Mouse (Mus musculus) hindbrain, embryonic 13.5 days (tissue): ENCODE data around the gene Grifin. TPM values are rescaled to one million over a fixed set of nuclear protein-coding genes. Genes with fewer than 3 reads are reported as not detected.

Experiments used
- ATAC-seq: fragments of 200-750 bp; cut with Nextera tagmentation; 2 replicates; pipeline ENCODE4 v1.8.0; 2017; ENCODE audit warnings: moderate TSS enrichment; ENCODE audit not compliant: low FRiP score
- H3K27ac ChIP-seq: fragments of 300-500 bp; sonication (generic); 2 replicates; pipeline ENCODE4 v1.5.1; 2015; ENCODE audit warnings: inconsistent platforms, mild to moderate bottlenecking, moderate library complexity
- H3K27me3 ChIP-seq: fragments of 300-500 bp; sonication (generic); 2 replicates; pipeline ENCODE4 v1.6.1; 2015; ENCODE audit warnings: mild to moderate bottlenecking, inconsistent platforms
- H3K36me3 ChIP-seq: fragments of 300-500 bp; sonication (generic); 2 replicates; pipeline ENCODE4 v1.6.1; 2015; ENCODE audit warnings: mild to moderate bottlenecking, inconsistent platforms
- H3K4me1 ChIP-seq: fragments of 300-500 bp; sonication (generic); replicated peaks from 2 replicates; pipeline ENCODE4 v1.6.1; 2015; ENCODE audit warnings: inconsistent platforms
- H3K4me2 ChIP-seq: fragments of 300-500 bp; sonication (generic); 2 replicates; pipeline ENCODE4 v1.6.1; 2015; ENCODE audit warnings: inconsistent platforms, mild to moderate bottlenecking, moderate library complexity
- H3K4me3 ChIP-seq: fragments of 300-500 bp; sonication (generic); 2 replicates; pipeline ENCODE4 v1.5.1; 2015; ENCODE audit warnings: mild to moderate bottlenecking, inconsistent platforms
- H3K9ac ChIP-seq: fragments of 300-500 bp; sonication (generic); 2 replicates; pipeline ENCODE4 v1.6.1; 2015; ENCODE audit warnings: mild to moderate bottlenecking, inconsistent platforms
- H3K9me3 ChIP-seq: fragments of 300-500 bp; sonication (generic); 2 replicates; pipeline ENCODE4 v1.6.1; 2016; ENCODE audit warnings: inconsistent platforms
- WGBS: fragments of 180-500 bp; shearing (Covaris S2); methylation state at CpG from one replicate; pipeline ENCODE4 v1.1.7; 2015; 5-methylcytosine and 5-hydroxymethylcytosine counted together
- polyA plus RNA-seq: library from polyadenylated mRNA; unstranded; fragments of >200 nt; fragmentation: Nextera tagmentation; extraction: Ambion mirVana; gene quantifications from 2 replicates; pipeline ENCODE4 v1.2.1, GENCODE M21; 2015

Gene Grifin
- polyA plus RNA-seq: not detected in 2 replicates

DNA sequence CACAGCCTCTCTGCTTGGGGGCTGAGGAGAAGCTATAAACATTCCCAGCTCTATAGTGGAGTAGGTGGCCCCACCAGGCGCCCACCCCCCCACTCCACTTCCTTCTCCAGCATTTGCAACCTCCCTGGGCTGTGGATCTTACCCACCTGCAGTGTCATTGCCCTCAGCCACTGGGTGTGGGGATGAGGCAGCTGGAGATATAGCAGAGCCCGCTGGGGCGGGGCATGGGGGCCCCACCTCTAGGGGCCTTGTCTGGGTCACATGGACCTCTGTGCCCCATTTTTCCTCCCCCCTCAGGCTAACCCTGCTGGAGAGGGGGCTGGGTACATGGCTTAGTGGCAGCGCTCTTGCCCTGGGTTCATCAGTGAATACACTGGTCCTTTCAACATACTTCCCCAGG, at the start of gene Grifin:
Grifin (minus strand) TSS at position 176 of the 400 bp plus-strand sequence.
- no peak within 1 kb of the TSS for H3K4me3 ChIP-seq
- no peak within 1 kb of the TSS for H3K4me2 ChIP-seq
- no peak within 1 kb of the TSS for H3K9ac ChIP-seq
- H3K27ac ChIP-seq: no peak within 1 kb of the TSS
- 78% methylated on average over 4 of the region's 4 CpGs for WGBS
- H3K36me3 ChIP-seq: no peaks in the 10 kb centered on the region
- H3K27me3 ChIP-seq: 0 out of 2 replicates have a peak, but pooled peaks cover 5% of the 10 kb centered on the region
- no peaks in the 10 kb centered on the region for H3K9me3 ChIP-seq
- peaks cover 28% of the 10 kb centered on the region for H3K4me1 ChIP-seq
- no peak for ATAC-seq

DNA sequence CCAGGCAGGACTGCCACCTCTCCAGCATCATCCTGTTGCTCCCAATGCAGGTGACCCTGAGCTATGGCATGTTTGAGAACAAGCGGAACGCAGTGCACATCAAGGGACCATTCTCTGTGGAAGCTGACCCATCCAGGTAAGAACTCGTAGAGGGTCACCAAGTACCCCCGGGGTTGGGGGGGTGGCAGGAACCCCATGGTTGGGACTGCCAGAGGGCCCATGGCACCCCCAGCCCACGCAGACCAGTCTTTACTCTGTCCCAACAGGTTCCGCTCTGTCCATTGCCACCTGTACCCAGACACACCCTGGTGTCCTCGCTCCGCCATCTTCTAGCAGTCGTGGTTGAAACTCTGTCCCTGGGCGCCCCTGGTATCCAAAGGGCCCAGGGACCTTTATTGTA, 49.3 kb upstream of the Grifin start:
- 0 out of 2 replicates have a peak overlapping the region, but pooled peaks have one; percentile 32 for H3K27ac ChIP-seq
- H3K4me1 ChIP-seq: peaks cover 57% of the 10 kb centered on the region
- no peak overlapping the region for H3K4me3 ChIP-seq
- WGBS: 92% methylated on average over 10 of the region's 10 CpGs
- no peak overlapping the region for H3K4me2 ChIP-seq
- 0 out of 2 replicates have a peak overlapping the region, but pooled peaks have one; percentile 4 for H3K9ac ChIP-seq
- no peak for ATAC-seq
- no peaks in the 10 kb centered on the region for H3K9me3 ChIP-seq
- peaks cover 14% of the 10 kb centered on the region for H3K27me3 ChIP-seq
- peaks cover 18% of the 10 kb centered on the region for H3K36me3 ChIP-seq

DNA sequence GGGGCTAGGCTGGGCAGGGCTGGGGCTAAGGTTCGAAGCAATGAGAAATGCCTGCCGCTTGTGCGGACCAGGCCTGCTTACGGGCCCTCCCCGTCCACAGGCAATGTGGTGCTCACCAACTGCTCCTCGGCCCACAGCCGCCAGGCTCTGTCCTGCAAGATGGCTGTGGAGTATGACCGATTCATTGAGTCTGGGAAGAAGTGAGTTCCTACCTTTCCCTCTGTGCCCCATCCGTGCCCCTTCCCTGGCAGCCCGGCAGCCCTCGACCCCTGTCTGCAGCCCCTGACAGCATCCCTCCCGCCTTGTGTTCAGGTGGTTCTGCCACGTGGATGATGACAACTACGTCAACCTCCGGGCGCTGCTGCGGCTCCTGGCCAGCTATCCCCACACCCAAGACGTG, 47.3 kb upstream of the Grifin start:
- Histone ChIP-seq H3K4me2 (peak overlapping the region; percentile 86), H3K4me1 (peaks cover 76% of the 10 kb centered on the region), H3K36me3 (peaks cover 18% of the 10 kb centered on the region), H3K4me3 (peak overlapping the region; percentile 55), H3K27ac (peak overlapping the region; percentile 92), H3K9ac (peak overlapping the region; percentile 83), H3K9me3 (no peaks in the 10 kb centered on the region), H3K27me3 (peaks cover 29% of the 10 kb centered on the region)
- ATAC-seq: no peak
- 23% methylated on average over 18 of the region's 18 CpGs for WGBS

DNA sequence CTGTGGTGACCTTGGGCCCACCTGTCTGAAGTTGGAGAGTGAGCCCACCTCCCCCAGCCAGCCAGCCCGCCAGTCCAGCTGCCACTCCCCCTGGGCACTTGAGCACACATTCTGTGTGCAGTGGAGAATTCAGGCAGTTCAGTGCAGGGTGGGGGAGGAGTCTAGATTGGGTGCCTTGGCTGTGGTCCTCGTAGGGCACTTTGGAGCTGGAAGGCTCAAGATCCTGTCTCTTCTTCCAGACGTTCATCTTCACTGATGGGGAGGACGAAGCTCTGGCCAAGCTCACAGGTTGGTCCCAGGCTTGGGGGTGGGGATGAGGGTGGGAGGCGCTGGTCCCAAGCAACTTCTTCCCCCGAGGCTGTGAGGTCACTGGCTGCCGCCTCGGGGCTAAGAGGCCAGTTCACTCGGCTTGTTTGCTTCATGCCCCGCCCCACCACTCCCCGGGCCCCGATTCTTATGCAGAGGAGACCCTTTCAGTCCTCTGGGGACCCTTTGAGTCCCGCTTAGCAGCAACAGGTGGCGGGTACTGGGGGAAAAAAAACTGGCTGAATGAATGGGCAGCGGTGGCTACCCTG, 46.8 kb upstream of the Grifin start:
- Histone ChIP-seq H3K9me3 (no peaks in the 10 kb centered on the region), H3K36me3 (peaks cover 18% of the 10 kb centered on the region), H3K27me3 (peaks cover 34% of the 10 kb centered on the region), H3K4me3 (peak overlapping the region; percentile 55), H3K4me2 (peak overlapping the region; percentile 86), H3K9ac (peak overlapping the region; percentile 83), H3K4me1 (peaks cover 81% of the 10 kb centered on the region), H3K27ac (peak overlapping the region; percentile 92)
- peak; percentile 29; the same call in 1 of the 2 replicates for ATAC-seq
- 7% methylated on average over 15 of the region's 15 CpGs for WGBS

DNA sequence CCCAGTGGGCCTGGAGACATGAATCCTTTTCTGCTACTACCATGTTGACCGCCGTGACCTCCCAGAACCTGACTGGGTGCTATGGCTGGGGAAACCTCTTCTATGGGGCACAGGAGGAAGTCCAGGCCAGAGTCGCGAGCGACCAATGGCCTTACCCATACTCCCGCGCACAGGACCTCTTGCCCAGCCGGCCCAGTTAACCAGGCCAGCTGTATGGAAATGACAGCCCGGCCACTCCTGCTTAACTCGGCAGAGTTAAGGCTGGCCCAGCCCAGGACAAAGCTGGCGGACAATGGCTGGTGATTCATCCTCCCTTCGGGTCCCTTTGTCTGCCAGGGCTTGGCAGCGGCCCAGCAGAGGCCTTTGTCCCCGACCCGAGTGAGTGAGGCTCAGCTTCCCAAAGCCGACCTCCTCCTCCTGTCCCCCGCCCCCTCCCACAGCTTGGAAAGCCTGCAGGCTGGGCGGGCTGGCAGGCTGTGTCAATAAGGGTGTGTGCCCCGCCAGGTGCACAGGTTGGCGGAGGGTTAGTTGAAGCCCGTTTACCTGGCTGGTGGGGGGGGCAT, 46.2 kb upstream of the Grifin start:
- H3K9me3 ChIP-seq: no peaks in the 10 kb centered on the region
- peaks cover 18% of the 10 kb centered on the region for H3K36me3 ChIP-seq
- H3K4me2 ChIP-seq: peak overlapping the region; percentile 86
- WGBS: 5% methylated on average over 21 of the region's 21 CpGs
- peak overlapping the region; percentile 55 for H3K4me3 ChIP-seq
- H3K9ac ChIP-seq: peak overlapping the region; percentile 83
- H3K27me3 ChIP-seq: peaks cover 40% of the 10 kb centered on the region
- H3K4me1 ChIP-seq: peaks cover 82% of the 10 kb centered on the region
- peak; percentile 29 for ATAC-seq
- peak overlapping the region; percentile 92 for H3K27ac ChIP-seq

DNA sequence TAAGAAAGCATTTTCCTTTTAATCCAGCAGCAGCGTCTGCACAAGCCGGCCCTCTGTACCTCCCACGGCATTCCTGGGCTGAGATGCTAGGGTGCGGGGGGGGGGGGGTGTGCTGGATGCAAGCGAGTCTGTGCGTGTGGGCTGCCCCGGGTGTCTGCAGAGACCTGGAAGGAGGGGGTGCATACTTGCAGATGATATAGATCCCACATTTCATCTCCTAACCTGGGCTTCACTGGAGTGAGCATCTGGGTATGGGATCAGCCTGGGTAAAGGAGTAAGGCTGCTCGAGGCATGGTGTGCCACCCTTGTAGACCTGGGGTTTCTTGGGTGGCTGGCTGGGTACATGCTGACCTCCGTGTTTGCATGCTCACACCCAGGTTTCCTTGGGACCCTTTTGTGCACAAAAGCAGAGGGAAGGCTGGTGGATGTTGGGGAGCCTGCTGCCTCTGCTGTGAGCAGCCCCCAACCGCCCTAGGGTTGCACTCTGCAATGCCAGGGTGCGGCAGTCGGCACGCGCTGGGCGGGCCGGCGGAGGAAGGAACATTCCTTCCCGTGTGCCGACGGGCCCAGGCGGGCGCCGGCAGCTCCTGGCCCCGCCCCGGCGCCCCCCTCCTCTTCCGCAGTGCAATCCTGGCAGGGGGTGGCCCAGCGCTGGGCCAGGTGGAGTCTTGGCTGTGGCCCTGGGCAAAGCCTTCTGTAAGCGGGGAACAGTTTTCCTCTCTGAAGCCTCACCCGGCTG, 45.6 kb upstream of the Grifin start:
- H3K4me3 ChIP-seq: peak overlapping the region; percentile 55
- peak overlapping the region; percentile 83 for H3K9ac ChIP-seq
- under 1% methylated on average over 30 of the region's 30 CpGs for whole genome bisulfite sequencing
- ATAC-seq: no peak; the same call in 1 of the 2 replicates
- peak overlapping the region; percentile 86 for H3K4me2 ChIP-seq
- peaks cover 44% of the 10 kb centered on the region for H3K27me3 ChIP-seq
- H3K36me3 ChIP-seq: peaks cover 18% of the 10 kb centered on the region
- peak overlapping the region; percentile 92 for H3K27ac ChIP-seq
- H3K9me3 ChIP-seq: no peaks in the 10 kb centered on the region
- peaks cover 86% of the 10 kb centered on the region for H3K4me1 ChIP-seq

DNA sequence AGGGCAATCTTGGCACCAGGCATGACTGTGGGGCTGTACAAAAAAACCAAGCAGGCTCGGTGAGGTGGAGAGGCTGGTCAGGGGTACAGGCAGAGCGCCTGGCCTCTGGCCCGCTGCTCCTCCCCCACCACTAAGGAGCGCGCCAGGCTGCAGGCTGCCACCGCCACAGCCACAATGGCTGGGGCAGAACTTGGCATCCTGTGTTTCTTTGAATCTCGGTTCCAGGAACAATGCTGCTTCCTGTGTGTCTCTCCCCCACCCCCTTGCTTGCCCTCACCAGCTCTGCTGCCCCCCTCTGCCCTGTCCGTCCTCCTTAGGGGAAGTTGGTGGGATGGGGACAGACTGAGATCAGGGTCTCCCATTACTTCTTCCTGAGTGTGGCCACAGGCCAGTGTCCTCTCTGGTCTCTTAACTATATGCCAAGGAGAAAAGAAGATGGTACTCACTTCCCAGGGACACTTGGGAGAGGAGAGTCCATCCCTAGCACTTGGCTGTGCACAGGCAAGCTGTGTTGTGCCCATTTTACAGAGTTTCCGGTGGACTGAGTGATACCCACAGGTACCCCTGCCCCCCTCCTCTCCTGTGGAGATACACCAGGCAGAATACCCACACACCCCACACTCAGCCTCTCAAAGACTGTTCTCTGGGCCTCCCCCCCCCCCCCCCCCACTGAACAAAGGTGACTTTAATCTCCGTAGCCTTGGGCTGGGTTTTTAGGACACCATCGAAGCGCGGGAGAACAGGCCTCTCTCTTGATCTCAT, 44.8 kb upstream of the Grifin start:
- Histone ChIP-seq H3K36me3 (peaks cover 18% of the 10 kb centered on the region), H3K4me2 (peak overlapping the region; percentile 86), H3K4me3 (peak overlapping the region; percentile 55), H3K27ac (peak overlapping the region; percentile 92), H3K9me3 (no peaks in the 10 kb centered on the region), H3K27me3 (peaks cover 52% of the 10 kb centered on the region), H3K9ac (peak overlapping the region; percentile 83), H3K4me1 (peaks cover 84% of the 10 kb centered on the region)
- no peak for ATAC-seq
- 6% methylated on average over 13 of the region's 13 CpGs for WGBS

DNA sequence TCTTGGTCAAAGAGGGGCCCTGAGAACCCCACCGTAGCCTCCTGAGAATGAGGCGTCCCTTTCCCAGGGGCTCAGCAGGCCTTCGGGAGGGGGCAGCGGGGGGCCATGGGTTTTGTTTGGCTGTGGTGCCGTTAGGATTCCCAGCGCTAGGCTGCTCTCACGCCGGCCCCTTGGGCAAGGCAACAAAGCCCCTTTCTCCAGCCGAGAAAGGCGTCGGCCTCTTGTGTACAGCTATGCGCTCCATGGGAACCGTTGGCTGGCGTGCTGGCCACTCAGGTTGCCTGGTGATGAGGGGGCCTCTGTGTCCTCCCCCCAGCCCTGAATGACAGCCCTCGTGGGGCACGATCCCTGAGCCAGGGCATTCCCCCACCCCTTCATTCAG, 43.8 kb upstream of the Grifin start:
- peak overlapping the region; percentile 86 for H3K4me2 ChIP-seq
- peak; percentile 18 for ATAC-seq
- peaks cover 75% of the 10 kb centered on the region for H3K4me1 ChIP-seq
- peak overlapping the region; percentile 83 for H3K9ac ChIP-seq
- 2% methylated on average over 16 of the region's 16 CpGs for WGBS
- H3K9me3 ChIP-seq: no peaks in the 10 kb centered on the region
- H3K27me3 ChIP-seq: peaks cover 57% of the 10 kb centered on the region
- peak overlapping the region; percentile 92 for H3K27ac ChIP-seq
- H3K36me3 ChIP-seq: peaks cover 10% of the 10 kb centered on the region; the same call in 1 of the 2 replicates
- peak overlapping the region; percentile 55 for H3K4me3 ChIP-seq

DNA sequence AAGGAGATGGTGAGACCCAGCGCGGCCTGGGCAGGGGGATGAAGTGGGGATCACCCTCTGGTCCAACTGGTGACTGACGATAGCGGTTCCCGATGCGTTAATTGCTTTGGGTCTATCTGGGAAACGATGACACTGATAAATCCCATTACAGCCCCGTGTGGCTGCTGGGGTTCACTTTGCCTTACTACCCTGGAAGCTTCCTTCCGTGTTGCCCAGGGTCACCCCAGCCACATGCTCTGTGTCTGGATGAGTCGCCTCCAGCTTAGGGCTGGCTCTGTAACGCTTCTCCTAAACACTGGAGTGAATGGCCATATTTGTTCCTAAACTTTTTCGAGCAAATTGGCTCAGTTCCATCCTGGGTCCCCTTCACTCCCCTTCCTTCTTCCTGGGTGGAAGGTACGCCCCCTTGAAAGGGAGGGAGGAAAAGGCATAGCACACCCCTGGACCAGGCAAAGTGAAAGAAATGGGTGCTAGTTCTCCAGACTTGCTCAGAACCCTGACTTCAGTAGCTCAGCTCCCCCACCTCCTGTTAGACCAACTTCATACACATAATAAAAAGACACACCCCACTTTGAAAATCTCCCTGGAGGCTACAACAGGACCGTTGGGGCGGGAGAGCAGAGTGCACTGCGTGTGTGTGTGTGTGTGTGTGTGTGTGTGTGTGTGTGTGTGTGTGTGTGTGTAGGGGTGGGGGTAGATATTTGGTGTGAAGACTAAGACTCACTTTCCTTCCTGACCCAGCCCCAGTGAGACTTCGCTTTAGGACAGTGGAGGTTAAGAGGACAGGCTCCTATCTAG, 43.2 kb upstream of the Grifin start:
- ATAC-seq: no peak
- H3K4me1 ChIP-seq: peaks cover 73% of the 10 kb centered on the region
- under 1% methylated on average over 16 of the region's 17 CpGs for WGBS

DNA sequence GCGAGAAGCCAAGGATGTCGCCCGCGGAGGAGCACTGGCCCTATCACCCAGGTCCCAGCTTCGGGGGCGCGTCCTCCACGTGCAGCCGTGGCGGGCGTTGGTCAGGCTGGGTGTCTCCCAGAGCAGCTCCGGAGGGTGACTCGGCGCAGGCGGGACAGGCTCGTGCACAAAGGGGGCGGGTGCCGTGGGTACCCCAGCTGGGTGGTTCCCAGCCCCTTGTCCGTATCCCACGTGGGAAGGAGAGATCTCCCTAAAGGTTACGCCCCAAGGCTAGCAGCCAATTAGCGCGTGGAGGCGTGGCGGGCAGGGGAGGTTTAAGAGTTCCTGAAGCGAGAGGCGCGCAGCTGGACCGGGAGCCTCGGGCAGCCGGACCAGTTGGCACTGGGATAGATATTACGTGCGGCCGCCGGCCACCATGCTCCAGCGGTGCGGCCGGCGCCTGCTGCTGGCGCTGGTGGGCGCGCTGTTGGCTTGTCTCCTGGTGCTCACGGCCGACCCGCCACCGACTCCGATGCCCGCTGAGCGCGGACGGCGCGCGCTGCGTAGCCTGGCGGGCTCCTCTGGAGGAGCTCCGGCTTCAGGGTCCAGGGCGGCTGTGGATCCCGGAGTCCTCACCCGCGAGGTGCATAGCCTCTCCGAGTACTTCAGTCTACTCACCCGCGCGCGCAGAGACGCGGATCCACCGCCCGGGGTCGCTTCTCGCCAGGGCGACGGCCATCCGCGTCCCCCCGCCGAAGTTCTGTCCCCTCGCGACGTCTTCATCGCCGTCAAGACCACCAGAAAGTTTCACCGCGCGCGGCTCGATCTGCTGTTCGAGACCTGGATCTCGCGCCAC, 42.3 kb upstream of the Grifin start, which contains the start of gene Lfng:
Lfng (plus strand) TSS at position 320 of the 835 bp plus-strand sequence.
- H3K9ac ChIP-seq: peak within 1 kb of the TSS; percentile 83
- H3K4me1 ChIP-seq: peaks cover 70% of the 10 kb centered on the region
- H3K9me3 ChIP-seq: no peaks in the 10 kb centered on the region
- H3K4me3 ChIP-seq: peak within 1 kb of the TSS; percentile 55
- H3K4me2 ChIP-seq: peak within 1 kb of the TSS; percentile 86
- no peaks in the 10 kb centered on the region for H3K36me3 ChIP-seq
- H3K27me3 ChIP-seq: peaks cover 52% of the 10 kb centered on the region
- peak; percentile 46 for ATAC-seq
- H3K27ac ChIP-seq: peak within 1 kb of the TSS; percentile 92
- WGBS: under 1% methylated on average over 91 of the region's 91 CpGs

More for the DNA sequence above, 43.2 kb upstream of the Grifin start:
- 0 out of 2 replicates have a peak, but pooled peaks cover 4% of the 10 kb centered on the region for H3K36me3 ChIP-seq
- peak overlapping the region; percentile 83 for H3K9ac ChIP-seq
- peak overlapping the region; percentile 55 for H3K4me3 ChIP-seq
- H3K9me3 ChIP-seq: no peaks in the 10 kb centered on the region
- peak overlapping the region; percentile 92 for H3K27ac ChIP-seq
- H3K27me3 ChIP-seq: peaks cover 57% of the 10 kb centered on the region
- H3K4me2 ChIP-seq: peak overlapping the region; percentile 86
